Mouse (Mus musculus) Muller cell, postnatal 12 days (primary cell): ENCODE measurements around the gene Fbxl20.

ENCODE experiments used
- DNase-seq: peaks from one replicate; pipeline ENCODE4 v3.0.0-alpha.2; 2015; ENCODE audit errors: inconsistent ontology term

The Fbxl20 gene

GRCm38 (mm10) chr11:98049672-98050519 lies 100.3 kb downstream of the Fbxl20 start:
- no peak for DNase-seq

DNA sequence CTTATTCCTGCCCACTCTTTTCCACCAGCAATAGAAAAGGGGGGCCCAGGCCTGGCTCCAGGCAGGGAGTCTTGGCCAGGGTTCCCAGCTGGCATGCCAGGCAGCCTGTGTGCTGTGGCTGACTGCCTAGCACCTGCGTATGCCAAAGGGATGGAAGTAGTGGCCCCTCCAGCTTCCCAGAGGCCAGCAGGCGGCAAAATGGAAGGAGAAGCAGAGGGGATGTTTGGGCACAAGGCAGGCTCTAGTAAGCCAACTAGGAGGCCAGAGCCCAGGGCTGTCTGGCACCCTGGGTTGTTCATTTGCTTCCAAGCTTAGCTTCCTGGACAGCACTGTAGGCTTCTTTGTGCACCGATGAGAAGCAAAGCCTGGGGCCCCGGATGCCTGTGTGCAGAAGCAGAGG lies 102.5 kb downstream of the Fbxl20 start:
- peak; percentile 76 for DNase-seq

GRCm38 (mm10) chr11:98046466-98046865 lies 103.7 kb downstream of the Fbxl20 start:
- DNase-seq, result peak; percentile 39

DNA sequence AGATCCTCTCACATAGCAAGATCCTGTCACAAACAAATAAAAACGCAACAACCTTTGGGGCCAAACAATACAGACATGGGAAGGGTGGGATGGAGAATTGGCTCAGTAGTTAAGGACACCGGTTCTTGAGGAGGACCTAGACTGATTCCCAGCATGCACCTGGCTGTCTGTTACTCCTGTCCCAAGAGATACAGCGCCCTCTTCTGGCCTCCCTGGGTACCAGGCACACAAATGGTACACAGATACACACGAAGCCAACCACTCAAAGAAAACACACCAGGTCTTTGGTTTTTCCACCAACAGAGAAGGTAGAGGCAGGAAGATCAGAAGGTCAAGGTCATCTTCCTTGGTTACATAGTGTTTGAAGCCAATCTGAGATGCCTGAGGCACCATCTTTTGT lies 104.6 kb downstream of the Fbxl20 start:
- DNase-seq, result no peak

DNA sequence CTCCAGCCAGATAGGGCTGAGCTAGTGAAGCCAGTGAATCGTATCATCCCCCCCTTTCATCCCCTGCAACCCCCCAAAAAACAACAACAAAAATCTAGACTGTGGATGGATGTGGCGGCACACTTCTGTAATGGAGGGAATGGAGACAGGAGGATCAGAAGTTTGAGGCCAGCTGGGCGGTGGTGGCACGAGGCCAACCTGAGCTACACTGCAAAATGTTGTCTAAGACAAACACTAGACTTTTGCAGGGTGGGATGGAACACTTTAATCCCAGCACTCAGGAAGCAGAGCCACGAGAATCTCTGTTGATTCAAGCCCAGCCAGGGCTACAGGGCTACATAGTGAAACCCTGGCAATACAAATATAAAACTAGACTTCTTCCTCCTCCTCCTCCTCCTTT lies 106.1 kb downstream of the Fbxl20 start:
- DNase-seq, result no peak

GRCm38 (mm10) chr11:98042741-98043140 lies 107.5 kb downstream of the Fbxl20 start:
- DNase-seq, result no peak

GRCm38 (mm10) chr11:98040975-98041374 lies 109.2 kb downstream of the Fbxl20 start:
- DNase-seq, result no peak

DNA sequence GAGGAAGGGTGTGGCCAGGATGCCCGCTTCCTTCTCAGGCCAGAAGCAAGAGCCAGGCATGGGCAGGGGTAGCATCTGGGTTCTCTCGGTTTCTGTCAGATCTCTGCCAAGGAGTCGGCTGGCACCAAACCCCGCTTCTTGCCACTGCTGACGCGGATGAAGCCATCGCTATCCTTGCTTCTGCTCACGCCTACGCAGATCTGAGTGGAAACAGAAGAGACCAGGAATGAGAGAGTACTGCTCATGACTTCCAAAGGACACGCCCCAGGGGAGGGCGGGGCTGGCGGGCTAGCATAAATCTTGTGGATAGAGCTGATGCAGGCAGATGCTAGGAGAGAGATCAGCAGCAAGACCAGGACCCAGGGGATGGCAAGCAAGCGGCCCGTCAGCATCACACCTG lies 112.3 kb downstream of the Fbxl20 start:
- no peak for DNase-seq

DNA sequence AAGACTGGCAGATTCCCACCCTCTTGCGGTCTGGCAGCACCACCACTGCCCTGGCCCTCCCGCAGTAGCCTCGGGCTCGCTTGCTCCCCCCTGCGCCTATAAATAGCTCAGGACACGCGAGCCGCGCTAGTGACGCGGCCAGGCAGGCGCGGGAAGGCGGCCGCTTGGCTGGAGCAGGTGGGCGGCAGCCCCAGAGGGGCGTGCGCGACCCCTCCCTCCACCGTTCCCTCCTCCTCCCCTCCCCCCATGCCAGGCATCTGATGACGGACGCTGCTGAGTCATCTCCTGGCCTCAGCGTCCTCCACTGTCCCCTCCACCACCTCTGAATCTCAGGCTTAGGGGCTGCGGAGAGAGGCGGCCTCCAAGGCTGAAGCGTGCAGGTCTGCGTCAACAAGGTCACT lies 114.2 kb downstream of the Fbxl20 start:
- peak; percentile 90 for DNase-seq

DNA sequence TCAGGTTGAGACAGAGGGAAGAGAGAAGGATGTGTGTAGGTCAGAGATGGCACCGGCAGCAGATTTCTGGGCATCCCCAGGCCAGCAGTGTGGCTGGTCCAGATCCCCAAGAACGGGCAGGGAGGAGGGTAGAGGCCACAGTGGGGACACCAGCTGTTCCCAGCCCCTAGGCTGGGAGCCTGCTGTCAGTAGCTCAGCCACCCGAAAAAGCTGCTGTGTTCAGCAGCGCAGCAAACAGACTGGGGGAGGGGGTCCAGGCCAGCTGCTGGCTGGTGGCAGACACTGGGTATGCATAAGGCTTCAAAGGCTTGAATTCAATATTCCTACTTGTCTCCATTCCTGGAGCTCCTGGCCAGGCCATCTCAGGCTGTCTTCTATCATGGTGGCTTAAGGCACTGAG lies 115.4 kb downstream of the Fbxl20 start:
- DNase-seq, result no peak

DNA sequence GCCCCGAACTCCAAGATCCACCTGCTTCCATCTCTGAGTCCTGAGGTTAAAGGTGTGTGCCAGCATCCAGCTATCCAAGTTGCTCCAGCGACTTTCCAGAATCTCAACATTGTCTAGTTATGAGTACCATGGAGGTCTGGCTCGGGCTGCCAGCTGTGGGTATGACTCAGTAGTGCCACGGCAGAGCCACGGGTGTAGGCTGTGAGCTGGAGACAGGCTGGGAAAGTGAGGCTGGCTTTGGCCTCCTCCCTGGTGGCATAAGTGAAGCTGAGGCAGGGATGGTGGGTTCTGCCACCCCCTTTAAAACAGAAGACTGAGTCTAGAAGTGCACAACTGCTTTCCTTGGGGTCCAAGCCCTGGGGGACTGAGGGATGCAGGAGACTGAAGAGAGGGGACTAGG lies 116.1 kb downstream of the Fbxl20 start:
- DNase-seq, result no peak
